Mouse (Mus musculus): ENCODE results near the gene Zbtb1.
A peak's percentile ranks its signal among the peaks of the same experiment; 100 is the strongest.

Zbtb1 gene

GRCm38 (mm10) chr12:76369978-76370830 lies at the start of gene Zbtb1:
Zbtb1 (plus strand) TSS chr12:76370266.
- DNase-seq = peak; percentile 84

GRCm38 (mm10) chr12:76324679-76325431 lies 45.2 kb upstream of the Zbtb1 start, which contains the start of gene Akap5:
Akap5 (plus strand) TSS chr12:76324891.
- peak; percentile 76 for DNase-seq

- no peak for DNase-seq
These were observed 43.4 kb upstream of the Zbtb1 start for GRCm38 (mm10) chr12:76326437-76327220.

- DNase-seq = no peak
These were observed 41.3 kb upstream of the Zbtb1 start for GRCm38 (mm10) chr12:76328567-76329354.

GRCm38 (mm10) chr12:76333688-76334087 lies 36.4 kb upstream of the Zbtb1 start:
- DNase-seq = no peak

- DNase-seq = no peak
These were observed 34.4 kb upstream of the Zbtb1 start for GRCm38 (mm10) chr12:76335641-76336040.

GRCm38 (mm10) chr12:76336111-76336965 lies 33.7 kb upstream of the Zbtb1 start:
- DNase-seq = no peak

- peak; percentile 45 for DNase-seq
These were observed 29.0 kb upstream of the Zbtb1 start for GRCm38 (mm10) chr12:76341080-76341479.

GRCm38 (mm10) chr12:76345759-76346455 lies 24.2 kb upstream of the Zbtb1 start:
- DNase-seq = peak; percentile 29

- DNase-seq = no peak
These were observed 20.3 kb upstream of the Zbtb1 start for GRCm38 (mm10) chr12:76349680-76350220.

GRCm38 (mm10) chr12:76360868-76361267 lies 9.2 kb upstream of the Zbtb1 start:
- DNase-seq = no peak

GRCm38 (mm10) chr12:76361405-76362302 lies 8.4 kb upstream of the Zbtb1 start:
- DNase-seq = no peak

GRCm38 (mm10) chr12:76362303-76362676 lies 7.8 kb upstream of the Zbtb1 start:
- no peak for DNase-seq

GRCm38 (mm10) chr12:76366276-76366675 lies 3.8 kb upstream of the Zbtb1 start:
- DNase-seq = no peak

- peak; percentile 41 for DNase-seq
These were observed 2.7 kb upstream of the Zbtb1 start for GRCm38 (mm10) chr12:76367096-76367995.

GRCm38 (mm10) chr12:76368201-76368789 lies 1.8 kb upstream of the Zbtb1 start:
- no peak for DNase-seq

- peak; percentile 73 for DNase-seq
These were observed 1.3 kb upstream of the Zbtb1 start for GRCm38 (mm10) chr12:76368790-76369205.
